Mouse (Mus musculus) MEL (cell line): ENCODE measurements around the gene Drosha. TPM values are rescaled to one million over a fixed set of nuclear protein-coding genes. Genes with fewer than 3 reads are reported as not detected.

Experiments used
- DNase-seq: peaks from one replicate; pipeline ENCODE4 v3.0.0; 2011; ENCODE audit warnings: low read depth, low spot score
- H3K27ac ChIP-seq: 2 replicates; pipeline ENCODE4 v1.5.1; 2012; ENCODE audit warnings: low read depth, mild to moderate bottlenecking, control low read depth, low read length, moderate library complexity; ENCODE audit not compliant: control insufficient read depth
- H3K27me3 ChIP-seq, 2 experiments: fragments of 150-350 bp in 1 of 2; sonication (generic) in 1 of 2; 2 replicates each; pipeline ENCODE4 v1.6.1; 2012; ENCODE audit warnings: low read length in 2 of 2, mild to moderate bottlenecking in 2 of 2, improper control_type of control experiment in 1 of 2, moderate library complexity in 1 of 2; ENCODE audit not compliant: insufficient read depth in 2 of 2, control insufficient read depth in 1 of 2
- H3K36me3 ChIP-seq, 2 experiments: 2 replicates each; pipeline ENCODE4 v1.6.1; 2012 to 2014; ENCODE audit warnings: low read length in 2 of 2, improper control_type of control experiment in 1 of 2, inconsistent platforms in 1 of 2, mild to moderate bottlenecking in 1 of 2; ENCODE audit not compliant: insufficient read depth in 2 of 2, control insufficient read depth in 1 of 2
- H3K4me1 ChIP-seq, 2 experiments: fragments of 150-350 bp in 1 of 2; sonication (generic) in 1 of 2; 2 replicates each; pipeline ENCODE4 v1.6.1; 2012; ENCODE audit warnings: low read length in 2 of 2, improper control_type of control experiment in 1 of 2, mild to moderate bottlenecking in 1 of 2; ENCODE audit not compliant: insufficient read depth in 2 of 2, control insufficient read depth in 1 of 2
- H3K4me3 ChIP-seq, 2 experiments: fragments of 150-350 bp in 1 of 2; sonication (generic) in 1 of 2; 2 replicates each; pipeline ENCODE4 v1.5.1; 2012; ENCODE audit warnings: low read depth in 2 of 2, low read length in 2 of 2, mild to moderate bottlenecking in 2 of 2, moderate library complexity in 2 of 2, control low read depth in 1 of 2, improper control_type of control experiment in 1 of 2; ENCODE audit not compliant: control insufficient read depth in 1 of 2, insufficient read depth in 1 of 2
- H3K79me2 ChIP-seq: 2 replicates; pipeline ENCODE4 v1.6.1; 2012; ENCODE audit warnings: mild to moderate bottlenecking, low read length, moderate library complexity; ENCODE audit not compliant: control insufficient read depth, poor library complexity, insufficient read depth
- H3K9ac ChIP-seq: 2 replicates; pipeline ENCODE4 v1.6.1; 2012; ENCODE audit warnings: low read depth, mild to moderate bottlenecking, control low read depth, low read length, moderate library complexity; ENCODE audit not compliant: control insufficient read depth, poor library complexity, severe bottlenecking
- H3K9me3 ChIP-seq: fragments of 150-350 bp; sonication (generic); replicated peaks from 2 replicates; pipeline ENCODE4 v1.6.1; 2012; ENCODE audit warnings: mild to moderate bottlenecking, low read length, improper control_type of control experiment, moderate library complexity; ENCODE audit not compliant: insufficient read depth
- BHLHE40 ChIP-seq: IDR thresholded peaks from 2 replicates; pipeline ENCODE4 v1.6.1; 2012; ENCODE audit warnings: low read depth, mild to moderate bottlenecking, inconsistent platforms, low read length, improper control_type of control experiment, borderline replicate concordance
- CHD1 ChIP-seq: IDR thresholded peaks from 2 replicates; pipeline ENCODE4 v1.6.1; 2012; ENCODE audit warnings: low read depth, mild to moderate bottlenecking, inconsistent platforms, low read length, improper control_type of control experiment
- CHD2 ChIP-seq: IDR thresholded peaks from 2 replicates; pipeline ENCODE4 v1.6.1; 2011; ENCODE audit warnings: low read length, improper control_type of control experiment
- CTCF ChIP-seq, 3 experiments: IDR thresholded peaks in 2 of 3; conservative IDR thresholded peaks in 1 of 3; 2 replicates each; pipeline ENCODE4 v1.5.1; 2011 to 2012; ENCODE audit warnings: low read length in 3 of 3, low read depth in 2 of 3, mild to moderate bottlenecking in 2 of 3, improper control_type of control experiment in 1 of 3, inconsistent platforms in 1 of 3, mixed read lengths in 1 of 3, moderate library complexity in 1 of 3; ENCODE audit not compliant: control insufficient read depth in 1 of 3, insufficient read depth in 1 of 3, poor library complexity in 1 of 3, severe bottlenecking in 1 of 3
- E2F4 ChIP-seq: IDR thresholded peaks from 2 replicates; pipeline ENCODE4 v1.6.1; 2011; ENCODE audit warnings: low read depth, low read length, improper control_type of control experiment, borderline replicate concordance
- ELF1 ChIP-seq: IDR thresholded peaks from 2 replicates; pipeline ENCODE4 v1.6.1; 2014; ENCODE audit warnings: low read depth, mild to moderate bottlenecking, inconsistent platforms, low read length, improper control_type of control experiment, moderate library complexity
- EP300 ChIP-seq, 2 experiments: IDR thresholded peaks; 2 replicates each; pipeline ENCODE4 v1.6.1; 2011; ENCODE audit warnings: improper control_type of control experiment in 2 of 2, low read length in 2 of 2, low read depth in 1 of 2, mild to moderate bottlenecking in 1 of 2
- ETS1 ChIP-seq: IDR thresholded peaks from 2 replicates; pipeline ENCODE4 v1.6.1; 2012; ENCODE audit warnings: low read depth, mild to moderate bottlenecking, inconsistent platforms, low read length, improper control_type of control experiment, moderate library complexity
- GABPA ChIP-seq: IDR thresholded peaks from 2 replicates; pipeline ENCODE4 v1.6.1; 2012; ENCODE audit warnings: low read depth, mild to moderate bottlenecking, inconsistent platforms, low read length, improper control_type of control experiment, moderate library complexity
- GATA1 ChIP-seq: IDR thresholded peaks from 2 replicates; pipeline ENCODE4 v1.6.1; 2011; ENCODE audit warnings: low read depth, low read length, improper control_type of control experiment
- HCFC1 ChIP-seq: IDR thresholded peaks from 2 replicates; pipeline ENCODE4 v1.6.1; 2012; ENCODE audit warnings: low read depth, mild to moderate bottlenecking, inconsistent platforms, low read length, improper control_type of control experiment, moderate library complexity
- JUND ChIP-seq: IDR thresholded peaks from 2 replicates; pipeline ENCODE4 v1.6.1; 2011; ENCODE audit warnings: low read depth, mild to moderate bottlenecking, improper control_type of control experiment, low read length
- KAT2A ChIP-seq: conservative IDR thresholded peaks from 2 replicates; pipeline ENCODE4 v1.6.1; 2012; ENCODE audit warnings: low read depth, low read length, improper control_type of control experiment, inconsistent platforms
- MAZ ChIP-seq: IDR thresholded peaks from 2 replicates; pipeline ENCODE4 v1.6.1; 2012; ENCODE audit warnings: low read depth, mild to moderate bottlenecking, inconsistent platforms, low read length, improper control_type of control experiment
- MEF2A ChIP-seq: IDR thresholded peaks from 2 replicates; pipeline ENCODE4 v1.6.1; 2014; ENCODE audit warnings: low read depth, mild to moderate bottlenecking, inconsistent platforms, low read length, improper control_type of control experiment; ENCODE audit not compliant: poor library complexity, insufficient replicate concordance, severe bottlenecking; ENCODE audit errors: extremely low read depth
- MXI1 ChIP-seq: IDR thresholded peaks from 2 replicates; pipeline ENCODE4 v1.6.1; 2011; ENCODE audit warnings: mild to moderate bottlenecking, low read depth, low read length, improper control_type of control experiment
- MYB ChIP-seq: IDR thresholded peaks from 2 replicates; pipeline ENCODE4 v1.6.1; 2011; ENCODE audit warnings: mild to moderate bottlenecking, low read depth, low read length, improper control_type of control experiment
- MYC ChIP-seq: IDR thresholded peaks from 2 replicates; pipeline ENCODE4 v1.6.1; 2011; ENCODE audit warnings: low read depth, mild to moderate bottlenecking, low read length, improper control_type of control experiment, moderate library complexity
- NELFE ChIP-seq: IDR thresholded peaks from 2 replicates; pipeline ENCODE4 v1.6.1; 2011; ENCODE audit warnings: low read depth, low read length, improper control_type of control experiment
- NRF1 ChIP-seq: IDR thresholded peaks from 2 replicates; pipeline ENCODE4 v1.6.1; 2014; ENCODE audit warnings: low read depth, mild to moderate bottlenecking, inconsistent platforms, low read length, improper control_type of control experiment, moderate library complexity; ENCODE audit not compliant: poor library complexity, insufficient read depth, severe bottlenecking
- POLR2A ChIP-seq, 2 experiments: IDR thresholded peaks; 2 replicates each; pipeline ENCODE4 v1.6.1; 2011 to 2012; ENCODE audit warnings: low read length in 2 of 2, mild to moderate bottlenecking in 2 of 2, control low read depth in 1 of 2, improper control_type of control experiment in 1 of 2, low read depth in 1 of 2, moderate library complexity in 1 of 2; ENCODE audit not compliant: control insufficient read depth in 1 of 2, insufficient read depth in 1 of 2, poor library complexity in 1 of 2
- POLR2AphosphoS2 ChIP-seq: IDR thresholded peaks from 2 replicates; pipeline ENCODE4 v1.6.1; 2011; ENCODE audit warnings: low read length, improper control_type of control experiment
- POLR2AphosphoS5 ChIP-seq: IDR thresholded peaks from 2 replicates; pipeline ENCODE4 v1.6.1; 2012; ENCODE audit warnings: low read depth, borderline replicate concordance, mild to moderate bottlenecking, inconsistent platforms, low read length, moderate library complexity, mixed read lengths
- RAD21 ChIP-seq: IDR thresholded peaks from 2 replicates; pipeline ENCODE4 v1.6.1; 2011; ENCODE audit warnings: mild to moderate bottlenecking, low read depth, low read length, improper control_type of control experiment
- RCOR1 ChIP-seq: IDR thresholded peaks from 2 replicates; pipeline ENCODE4 v1.6.1; 2012; ENCODE audit warnings: low read depth, mild to moderate bottlenecking, inconsistent platforms, low read length, improper control_type of control experiment
- SIN3A ChIP-seq: IDR thresholded peaks from 2 replicates; pipeline ENCODE4 v1.6.1; 2012; ENCODE audit warnings: low read length, improper control_type of control experiment, inconsistent platforms
- SMC3 ChIP-seq: IDR thresholded peaks from 2 replicates; pipeline ENCODE4 v1.6.1; 2011; ENCODE audit warnings: low read depth, low read length, improper control_type of control experiment
- TAL1 ChIP-seq: IDR thresholded peaks from 2 replicates; pipeline ENCODE4 v1.6.1; 2012; ENCODE audit warnings: mild to moderate bottlenecking, inconsistent platforms, low read length, moderate library complexity, mixed read lengths
- TBP ChIP-seq: IDR thresholded peaks from 2 replicates; pipeline ENCODE4 v1.8.0; 2011; ENCODE audit warnings: low read depth, low read length, improper control_type of control experiment
- TCF12 ChIP-seq: IDR thresholded peaks from 2 replicates; pipeline ENCODE4 v1.6.1; 2014; ENCODE audit warnings: low read depth, mild to moderate bottlenecking, inconsistent platforms, low read length, improper control_type of control experiment, moderate library complexity
- USF1 ChIP-seq: IDR thresholded peaks from 2 replicates; pipeline ENCODE4 v1.6.1; 2014; ENCODE audit warnings: low read depth, mild to moderate bottlenecking, inconsistent platforms, low read length, improper control_type of control experiment, moderate library complexity
- USF2 ChIP-seq, 2 experiments: IDR thresholded peaks; 2 replicates each; pipeline ENCODE4 v1.6.1; 2011 to 2012; ENCODE audit warnings: improper control_type of control experiment in 2 of 2, low read length in 2 of 2, borderline replicate concordance in 1 of 2, inconsistent platforms in 1 of 2, low read depth in 1 of 2, mild to moderate bottlenecking in 1 of 2; ENCODE audit not compliant: insufficient read depth in 1 of 2
- ZC3H11A ChIP-seq: IDR thresholded peaks from 2 replicates; pipeline ENCODE4 v1.6.1; 2012; ENCODE audit warnings: low read depth, mild to moderate bottlenecking, inconsistent platforms, low read length, improper control_type of control experiment
- ZKSCAN1 ChIP-seq: IDR thresholded peaks from 2 replicates; pipeline ENCODE4 v1.6.1; 2012; ENCODE audit warnings: low read depth, mild to moderate bottlenecking, inconsistent platforms, low read length, improper control_type of control experiment, moderate library complexity
- ZMIZ1 ChIP-seq: IDR thresholded peaks from 2 replicates; pipeline ENCODE4 v1.6.1; 2012; ENCODE audit warnings: low read depth, mild to moderate bottlenecking, inconsistent platforms, low read length, improper control_type of control experiment, moderate library complexity
- ZNF384 ChIP-seq: IDR thresholded peaks from 2 replicates; pipeline ENCODE4 v1.6.1; 2012; ENCODE audit warnings: low read depth, mild to moderate bottlenecking, inconsistent platforms, low read length, improper control_type of control experiment
- polyA plus RNA-seq, 2 experiments: library from polyadenylated mRNA; stranded (reverse) in 1 of 2; unstranded in 1 of 2; fragments of >175 nt in 1 of 2; fragments of >200 nt in 1 of 2; gene quantifications; 2 replicates each; pipeline versions ENCODE4 v1.2.1 to v1.2.4; 2012; ENCODE audit warnings: low replicate concordance in 2 of 2, low read depth in 1 of 2; ENCODE audit not compliant: insufficient read length in 2 of 2, insufficient read depth in 1 of 2, missing spikeins in 1 of 2
- total RNA-seq: library from RNA; depleted of rRNA; stranded (reverse); fragments of 300-350 nt; gene quantifications from 2 replicates; pipeline ENCODE4 v1.2.3, GENCODE M21; 2012

Gene Drosha
- total and polyA plus RNA-seq, 3 experiments = 43.3 to 482 (median 96.9) TPM

GRCm38 (mm10) chr15:12857840-12858516 lies 33.4 kb downstream of the Drosha start:
- H3K4me3 ChIP-seq = no peak overlapping the region
- H3K36me3 ChIP-seq = peaks cover 16 to 25% of the 10 kb centered on the region in 2 experiments
- DNase-seq = peak; percentile 93
- no peak for TF ChIP-seq ZNF384
- TF ChIP-seq CHD2 = no peak
- TF ChIP-seq CHD1 = no peak
- TF ChIP-seq RCOR1 = peak; percentile 80
- TF ChIP-seq HCFC1 = 0 out of 2 replicates have a peak, but pooled peaks have one; percentile 11
- TF ChIP-seq MEF2A = no peak
- TF ChIP-seq TBP = peak; percentile 64
- TF ChIP-seq ZC3H11A = no peak
- no peak for TF ChIP-seq E2F4
- no peak for TF ChIP-seq KAT2A
- TF ChIP-seq ETS1 = peak; percentile 92
- no peak for TF ChIP-seq MYC
- peak; percentile 96 for TF ChIP-seq TCF12
- no peak for TF ChIP-seq GABPA
- TF ChIP-seq BHLHE40 = no peak; the same call in 1 of the 2 replicates
- no peak for TF ChIP-seq ELF1
- no peak for TF ChIP-seq SMC3
- peak; percentile 92 for TF ChIP-seq GATA1
- peak; percentile 79; the same call in 1 of the 2 replicates for TF ChIP-seq POLR2AphosphoS5
- TF ChIP-seq USF2 (IDR thresholded peaks at IDR 0.05; ENCODE audit: borderline replicate concordance in 1 of 2, insufficient read depth in 1 of 2, low read depth in 1 of 2, low read length in 2 of 2) = no peak
- peak; percentile 92 to 93 for TF ChIP-seq EP300 (IDR thresholded peaks at IDR 0.05; ENCODE audit: low read depth in 1 of 2, low read length in 2 of 2)
- no peak for TF ChIP-seq NRF1
- peak; percentile 53 for TF ChIP-seq ZMIZ1
- TF ChIP-seq TAL1 = peak; percentile 84
- TF ChIP-seq POLR2AphosphoS2 = no peak
- 0 out of 4 replicates have a peak, but pooled peaks of 1 of the 2 experiments have one; percentile 36 for TF ChIP-seq POLR2A (IDR thresholded peaks at IDR 0.05; ENCODE audit: control insufficient read depth in 1 of 2, insufficient read depth in 1 of 2, low read depth in 1 of 2, low read length in 2 of 2, poor library complexity in 1 of 2)
- peak; percentile 66 for TF ChIP-seq MAZ
- TF ChIP-seq JUND = no peak
- peak; percentile 53 for TF ChIP-seq MXI1
- TF ChIP-seq ZKSCAN1 = no peak
- TF ChIP-seq USF1 = peak; percentile 37; the same call in 1 of the 2 replicates
- peak; percentile 89 for TF ChIP-seq SIN3A
- TF ChIP-seq MYB = no peak
- TF ChIP-seq NELFE = 0 out of 2 replicates have a peak, but pooled peaks have one; percentile 27
- TF ChIP-seq CTCF (IDR thresholded peaks at IDR 0.05 in 2 of 3, conservative IDR thresholded peaks at IDR 0.05 in 1 of 3; ENCODE audit: control insufficient read depth in 1 of 3, insufficient read depth in 1 of 3, low read depth in 2 of 3, low read length in 3 of 3, poor library complexity in 1 of 3, severe bottlenecking in 1 of 3) = no peak
- no peak for TF ChIP-seq RAD21

More at GRCm38 (mm10) chr15:12857840-12858516, 33.4 kb downstream of the Drosha start:
- Histone ChIP-seq H3K79me2 (no peaks in the 10 kb centered on the region), H3K9ac (no peak overlapping the region), H3K9me3 (no peaks in the 10 kb centered on the region), H3K27ac (peak overlapping the region; percentile 55), H3K27me3 (no peaks in the 10 kb centered on the region), H3K4me1 (peaks cover 10 to 15% of the 10 kb centered on the region in 2 experiments)
